Mouse (Mus musculus) liver, embryonic 11.5 days (tissue): ENCODE measurements around the gene Cyp27b1. TPM values are rescaled to one million over a fixed set of nuclear protein-coding genes. Genes with fewer than 3 reads are reported as not detected.

Source experiments
- ATAC-seq: fragments of 200-750 bp; cut with Nextera tagmentation; replicated peaks from 2 replicates; pipeline ENCODE4 v1.8.0; 2017; ENCODE audit warnings: moderate number of reproducible peaks, mild to moderate bottlenecking, moderate TSS enrichment, moderate library complexity; ENCODE audit not compliant: low FRiP score
- DNase-seq: peaks from one replicate; pipeline ENCODE4 v3.0.0-alpha.2; 2017; ENCODE audit warnings: low spot score
- H3K27ac ChIP-seq: fragments of 300-500 bp; sonication (generic); 2 replicates; pipeline ENCODE4 v1.5.1; 2014; ENCODE audit warnings: mild to moderate bottlenecking, low read depth, low read length, control low read depth
- H3K27me3 ChIP-seq: fragments of 300-500 bp; sonication (generic); replicated peaks from 2 replicates; pipeline ENCODE4 v1.6.1; 2014; ENCODE audit warnings: low read length, mixed read lengths; ENCODE audit not compliant: control insufficient read depth, insufficient read depth
- H3K36me3 ChIP-seq: fragments of 300-500 bp; sonication (generic); 2 replicates; pipeline ENCODE4 v1.6.1; 2014; ENCODE audit warnings: mild to moderate bottlenecking, low read length, moderate library complexity, mixed read lengths; ENCODE audit not compliant: control insufficient read depth, insufficient read depth
- H3K4me1 ChIP-seq: fragments of 300-500 bp; sonication (generic); replicated peaks from 2 replicates; pipeline ENCODE4 v1.6.1; 2014; ENCODE audit warnings: low read length, mixed read lengths; ENCODE audit not compliant: control insufficient read depth, insufficient read depth
- H3K4me2 ChIP-seq: fragments of 300-500 bp; sonication (generic); 2 replicates; pipeline ENCODE4 v1.6.1; 2014; ENCODE audit warnings: mild to moderate bottlenecking, control low read depth, moderate library complexity
- H3K4me3 ChIP-seq: fragments of 300-500 bp; sonication (generic); 2 replicates; pipeline ENCODE4 v1.5.1; 2014; ENCODE audit warnings: low read depth, low read length, control low read depth
- H3K9ac ChIP-seq: fragments of 300-500 bp; sonication (generic); 2 replicates; pipeline ENCODE4 v1.6.1; 2014; ENCODE audit warnings: low read depth, low read length, control low read depth
- H3K9me3 ChIP-seq: fragments of 300-500 bp; sonication (generic); 2 replicates; pipeline ENCODE4 v1.6.1; 2016; ENCODE audit warnings: low read length, inconsistent platforms, mixed read lengths; ENCODE audit not compliant: control insufficient read depth
- WGBS: fragments of 180-500 bp; shearing (Covaris S2); extraction: QIAGEN DNeasy Blood & Tissue Kit; methylation state at CpG from one replicate; pipeline ENCODE4 v1.1.7; 2014; 5-methylcytosine and 5-hydroxymethylcytosine counted together
- polyA plus RNA-seq: library from polyadenylated mRNA; unstranded; fragments of >200 nt; fragmentation: Nextera tagmentation; extraction: Ambion mirVana; gene quantifications from 2 replicates; pipeline ENCODE4 v1.2.1, GENCODE M21; 2014

The Cyp27b1 gene
- polyA plus RNA-seq, 1 experiment from 2014 or later: not detected

DNA sequence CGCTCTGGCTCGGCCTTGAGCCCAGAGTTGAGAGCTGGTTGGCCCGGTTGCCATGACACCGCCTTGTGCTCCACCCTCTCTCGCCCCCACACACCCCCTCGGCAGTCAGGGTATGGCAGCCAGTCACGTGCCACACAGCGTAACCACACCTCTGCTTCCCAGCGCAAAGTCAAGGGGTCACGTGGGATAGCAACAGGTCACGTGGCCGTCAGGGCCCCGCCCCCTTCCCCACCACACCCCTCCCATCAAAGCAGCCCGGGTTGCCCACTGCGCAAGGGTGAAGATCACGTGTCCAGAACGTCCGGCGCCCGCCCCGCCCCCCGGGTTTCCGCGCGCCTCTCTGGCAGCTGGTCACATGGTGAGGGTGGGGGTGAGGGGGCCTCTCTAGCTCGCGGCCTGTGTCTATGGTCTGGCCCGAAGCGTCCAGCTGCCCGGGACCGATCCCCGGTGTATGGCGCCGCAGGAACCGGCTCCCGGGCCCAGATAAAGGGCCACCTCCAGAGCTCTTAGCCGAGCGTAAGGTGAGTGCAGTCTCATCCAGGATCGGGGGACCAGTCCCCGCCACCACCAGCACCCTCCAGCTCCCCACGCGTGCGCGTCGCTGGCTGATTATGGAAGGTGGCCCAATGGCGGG lies 15.3 kb downstream of the Cyp27b1 start, which contains the start of gene Cdk4:
TSS of gene Cdk4 (plus strand) at position 296 of the 634 bp plus-strand sequence.
- Histone ChIP-seq H3K36me3 (peaks cover 34% of the 10 kb centered on the region), H3K4me1 (peaks cover 30% of the 10 kb centered on the region), H3K27me3 (peaks cover 35% of the 10 kb centered on the region), H3K9me3 (no peaks in the 10 kb centered on the region), H3K4me3 (peak within 1 kb of the TSS; percentile 87), H3K27ac (peak within 1 kb of the TSS; percentile 86), H3K4me2 (peak within 1 kb of the TSS; percentile 86), H3K9ac (peak within 1 kb of the TSS; percentile 98)
- peak; percentile 90 for ATAC-seq
- WGBS: under 1% methylated on average over 45 of the region's 46 CpGs
- DNase-seq: peak; percentile 100

DNA sequence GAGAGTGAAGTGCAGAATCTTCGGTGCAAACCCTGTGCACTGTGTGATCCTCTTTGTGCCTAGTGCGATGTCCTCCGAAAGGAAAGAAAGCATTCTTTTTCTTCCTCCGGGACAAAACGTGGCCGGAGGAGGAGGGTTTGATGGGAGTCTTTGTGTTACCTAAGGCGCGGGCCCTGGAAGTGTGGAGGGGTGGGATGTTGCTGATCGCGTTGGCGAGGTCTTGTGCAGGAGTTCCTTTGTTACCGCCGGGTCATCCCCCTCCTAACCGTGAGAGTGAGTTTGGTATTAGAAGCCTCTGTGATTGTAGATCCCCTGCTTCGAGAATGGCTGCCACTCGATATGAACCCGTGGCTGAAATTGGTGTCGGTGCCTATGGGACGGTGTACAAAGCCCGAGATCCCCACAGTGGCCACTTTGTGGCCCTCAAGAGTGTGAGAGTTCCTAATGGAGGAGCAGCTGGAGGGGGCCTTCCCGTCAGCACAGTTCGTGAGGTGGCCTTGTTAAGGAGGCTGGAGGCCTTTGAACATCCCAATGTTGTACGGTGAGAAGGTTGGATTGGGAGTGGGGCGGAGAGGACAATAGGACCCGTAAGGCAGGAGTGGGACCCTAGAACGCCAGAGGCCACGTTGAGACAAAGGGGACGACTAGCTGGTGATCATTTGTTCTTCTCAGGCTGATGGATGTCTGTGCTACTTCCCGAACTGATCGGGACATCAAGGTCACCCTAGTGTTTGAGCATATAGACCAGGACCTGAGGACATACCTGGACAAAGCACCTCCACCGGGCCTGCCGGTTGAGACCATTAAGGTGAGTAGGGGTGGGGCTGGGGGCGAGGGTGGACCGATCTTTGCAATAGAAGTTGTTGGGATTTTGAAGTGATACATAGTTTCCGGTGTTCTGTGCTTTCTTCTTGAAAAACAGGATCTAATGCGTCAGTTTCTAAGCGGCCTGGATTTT lies 16.1 kb downstream of the Cyp27b1 start:
- no peaks in the 10 kb centered on the region for H3K9me3 ChIP-seq

DNA sequence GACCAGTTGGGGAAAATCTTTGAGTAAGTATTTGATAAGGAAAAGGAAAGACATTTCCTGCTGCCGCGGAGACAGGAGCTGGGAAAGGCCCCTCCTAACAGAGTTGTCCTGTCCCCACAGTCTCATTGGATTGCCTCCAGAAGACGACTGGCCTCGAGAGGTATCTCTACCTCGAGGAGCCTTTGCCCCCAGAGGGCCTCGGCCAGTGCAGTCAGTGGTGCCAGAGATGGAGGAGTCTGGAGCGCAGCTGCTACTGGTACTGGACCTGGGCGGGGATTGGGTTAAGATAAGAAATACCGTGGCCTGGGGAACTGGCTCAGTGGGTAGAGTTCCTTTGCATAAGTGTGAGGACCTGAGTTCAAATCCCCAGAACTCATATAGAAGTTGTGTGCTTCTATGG lies 17.9 kb downstream of the Cyp27b1 start:
- Histone ChIP-seq H3K9ac (no peak overlapping the region; the same call in 1 of the 2 replicates), H3K36me3 (peaks cover 34% of the 10 kb centered on the region), H3K4me2 (peak overlapping the region; percentile 15; the same call in 1 of the 2 replicates), H3K27ac (no peak overlapping the region), H3K4me1 (peaks cover 32% of the 10 kb centered on the region), H3K9me3 (no peaks in the 10 kb centered on the region), H3K27me3 (peaks cover 9% of the 10 kb centered on the region), H3K4me3 (peak overlapping the region; percentile 87; the same call in 1 of the 2 replicates)
- DNase-seq (no peak), ATAC-seq (no peak)
- WGBS: 56% methylated on average over 9 of the region's 9 CpGs

More for the DNA sequence above, 16.1 kb downstream of the Cyp27b1 start:
- 11% methylated on average over 37 of the region's 37 CpGs for WGBS
- peaks cover 27% of the 10 kb centered on the region for H3K27me3 ChIP-seq
- no peak for DNase-seq
- peaks cover 31% of the 10 kb centered on the region for H3K4me1 ChIP-seq
- peak overlapping the region; percentile 86 for H3K27ac ChIP-seq
- peak overlapping the region; percentile 98 for H3K9ac ChIP-seq
- no peak for ATAC-seq
- peak overlapping the region; percentile 86 for H3K4me2 ChIP-seq
- peaks cover 34% of the 10 kb centered on the region for H3K36me3 ChIP-seq
- peak overlapping the region; percentile 87 for H3K4me3 ChIP-seq

DNA sequence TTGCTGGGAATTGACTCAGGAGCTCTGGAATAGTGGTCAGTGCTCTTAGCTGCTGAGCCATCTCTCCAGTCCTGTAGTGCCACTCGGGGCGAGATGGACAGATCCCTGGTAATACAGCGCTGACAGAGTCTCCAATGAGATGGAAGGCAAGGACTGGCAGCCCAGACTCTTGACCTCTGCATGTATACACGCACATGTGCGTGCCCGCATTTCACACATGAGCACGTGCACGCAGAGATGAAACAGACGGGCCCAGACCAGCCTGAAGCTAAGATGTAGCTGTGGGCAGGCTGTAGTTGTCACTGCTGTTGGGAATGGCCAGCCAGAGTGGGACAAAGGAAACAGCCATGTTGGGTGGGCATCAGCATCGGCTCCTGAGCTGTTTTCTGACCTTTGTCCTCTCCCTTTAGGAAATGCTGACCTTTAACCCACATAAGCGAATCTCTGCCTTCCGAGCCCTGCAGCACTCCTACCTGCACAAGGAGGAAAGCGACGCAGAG lies 18.5 kb downstream of the Cyp27b1 start:
- no peaks in the 10 kb centered on the region for H3K9me3 ChIP-seq
- peaks cover 35% of the 10 kb centered on the region for H3K4me1 ChIP-seq
- H3K9ac ChIP-seq: no peak overlapping the region
- WGBS: 86% methylated on average over 14 of the region's 14 CpGs
- DNase-seq: no peak
- peaks cover 3% of the 10 kb centered on the region; the same call in 1 of the 2 replicates for H3K27me3 ChIP-seq
- H3K4me2 ChIP-seq: no peak overlapping the region
- H3K27ac ChIP-seq: peak overlapping the region; percentile 11; the same call in 1 of the 2 replicates
- H3K36me3 ChIP-seq: peaks cover 34% of the 10 kb centered on the region
- H3K4me3 ChIP-seq: no peak overlapping the region
- no peak for ATAC-seq

DNA sequence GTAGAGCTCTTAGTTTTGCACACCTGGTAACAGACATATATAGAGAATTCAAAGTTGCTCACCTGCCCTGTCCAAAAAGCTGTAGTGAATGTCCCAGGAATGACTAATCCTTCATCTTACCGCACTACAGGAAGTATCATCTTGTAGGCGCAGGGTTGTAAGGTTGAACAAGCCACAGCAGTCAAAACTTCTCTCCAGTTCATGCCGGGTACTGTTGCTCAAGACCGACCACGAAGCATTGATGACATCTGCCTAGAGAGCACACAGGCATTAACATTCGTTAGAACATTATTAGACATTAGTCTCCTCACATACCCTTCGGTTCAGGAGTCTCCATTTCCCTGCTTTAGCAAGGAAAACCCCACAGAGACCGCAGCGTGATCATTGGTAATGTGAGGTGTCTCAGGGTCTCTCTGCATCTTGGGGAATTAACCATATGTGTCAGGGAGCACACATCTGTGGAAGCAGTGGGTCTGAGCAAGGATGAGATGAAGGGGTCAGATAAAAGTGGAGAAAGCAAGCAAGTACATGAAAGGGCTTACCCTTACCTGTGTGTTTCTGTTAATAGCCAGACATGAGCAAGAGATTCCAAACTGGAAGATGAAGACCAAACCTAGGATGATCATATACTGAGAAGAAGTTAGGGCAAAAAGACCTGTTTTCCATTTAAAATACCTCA lies 20.4 kb downstream of the Cyp27b1 start:
- Histone ChIP-seq H3K4me1 (peaks cover 35% of the 10 kb centered on the region), H3K36me3 (peaks cover 34% of the 10 kb centered on the region), H3K9ac (peak overlapping the region; percentile 77), H3K27ac (peak overlapping the region; percentile 79), H3K4me3 (peak overlapping the region; percentile 80), H3K27me3 (no peaks in the 10 kb centered on the region), H3K9me3 (no peaks in the 10 kb centered on the region), H3K4me2 (peak overlapping the region; percentile 96)
- no peak for ATAC-seq
- DNase-seq: no peak
- 58% methylated on average over 9 of the region's 9 CpGs for WGBS

DNA sequence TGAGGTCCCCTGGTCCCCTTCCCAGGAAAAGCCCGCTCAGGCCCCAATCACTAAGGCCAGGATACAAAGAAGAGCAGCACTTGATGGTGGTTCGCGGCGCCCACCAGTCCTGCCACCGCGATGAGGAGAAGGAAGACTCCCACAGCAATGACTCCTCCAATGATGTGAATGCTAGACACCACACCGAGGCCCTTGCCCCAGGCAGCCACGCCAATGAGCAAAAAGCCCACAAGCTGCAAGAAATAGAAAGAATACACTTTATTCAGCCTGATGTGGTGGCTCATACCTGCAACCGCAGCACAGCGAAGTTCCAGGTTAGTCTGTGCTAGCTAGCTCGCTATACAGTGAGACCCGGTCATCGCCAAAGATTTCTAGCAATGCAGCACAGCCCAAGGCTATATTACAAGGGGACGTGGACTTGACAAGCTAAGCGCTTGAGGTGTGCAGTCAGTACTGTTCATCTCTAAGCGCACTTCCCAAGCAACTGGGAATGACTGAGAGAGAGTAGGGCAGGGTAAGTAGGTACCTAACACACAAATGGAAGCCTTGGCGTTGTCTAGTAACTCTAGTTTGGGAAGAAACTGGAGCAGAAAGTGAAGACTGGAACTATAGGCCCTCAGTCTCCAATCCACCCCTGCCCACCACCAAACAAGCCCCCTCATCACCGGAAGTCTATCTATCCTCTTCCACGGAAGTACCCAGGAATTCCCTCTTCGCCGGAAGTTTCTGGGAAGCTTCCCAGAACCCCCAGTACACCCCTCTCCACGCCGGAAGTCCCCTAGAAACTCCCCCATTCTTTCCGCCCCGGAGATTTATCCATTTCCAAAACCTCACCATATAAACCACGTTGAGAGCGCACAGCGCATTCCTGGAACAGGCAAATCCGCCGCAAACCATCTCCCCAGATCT lies 21.5 kb downstream of the Cyp27b1 start:
- peak overlapping the region; percentile 79 for H3K27ac ChIP-seq
- H3K27me3 ChIP-seq: no peaks in the 10 kb centered on the region
- H3K9me3 ChIP-seq: no peaks in the 10 kb centered on the region
- peaks cover 34% of the 10 kb centered on the region for H3K4me1 ChIP-seq
- peak; percentile 25 for ATAC-seq
- peaks cover 34% of the 10 kb centered on the region for H3K36me3 ChIP-seq
- DNase-seq: no peak
- 6% methylated on average over 30 of the region's 30 CpGs for WGBS
- H3K9ac ChIP-seq: peak overlapping the region; percentile 77
- peak overlapping the region; percentile 96 for H3K4me2 ChIP-seq
- peak overlapping the region; percentile 80 for H3K4me3 ChIP-seq

DNA sequence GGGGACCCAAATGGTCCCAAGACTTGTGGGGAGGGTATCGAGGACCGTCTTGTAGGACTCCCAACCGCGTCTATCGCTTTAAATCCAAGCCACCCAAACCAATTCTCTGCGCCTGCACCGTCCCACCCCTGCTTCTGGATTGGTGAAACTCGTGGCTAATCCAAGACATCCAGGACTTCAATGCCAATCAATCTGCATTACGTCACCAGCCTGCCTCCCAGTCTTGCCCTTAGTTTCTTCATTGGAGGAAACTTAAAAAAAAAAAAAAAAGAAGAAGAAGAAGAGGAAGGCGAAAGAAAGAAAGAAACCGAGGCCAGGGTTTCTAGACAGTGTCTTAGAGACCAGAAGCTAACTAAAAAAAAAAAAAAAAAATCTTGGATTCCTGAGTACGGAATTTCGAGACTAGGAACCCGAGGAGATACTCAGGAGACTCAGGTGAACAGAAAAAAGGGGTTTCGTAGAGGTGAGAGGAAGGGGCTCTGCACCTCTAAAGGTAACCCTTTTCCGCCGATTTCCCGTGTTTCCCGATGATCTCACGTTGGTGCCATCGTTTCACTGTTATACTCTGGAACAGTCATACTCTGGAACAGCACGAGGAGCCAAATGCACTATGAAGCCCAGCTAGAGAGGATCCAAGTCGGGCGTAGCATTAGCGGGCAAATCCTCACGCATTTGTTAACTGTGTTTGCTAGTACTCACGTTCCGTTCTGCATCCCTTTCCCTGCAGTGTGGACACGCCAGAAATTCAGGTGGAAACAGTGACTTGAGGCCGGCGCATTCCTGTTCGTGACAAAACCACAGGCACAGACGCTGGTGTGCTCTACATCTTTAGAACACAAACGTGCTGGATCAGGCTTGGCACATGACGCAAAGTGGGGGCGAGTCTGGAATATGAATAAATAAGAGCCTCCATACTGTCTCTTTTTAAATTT lies 22.4 kb downstream of the Cyp27b1 start, which contains the start of gene Tspan31:
TSS of gene Tspan31 (minus strand) at position 75 of the 932 bp plus-strand sequence.
- H3K4me1 ChIP-seq: peaks cover 25% of the 10 kb centered on the region
- peak; percentile 88 for ATAC-seq
- 2% methylated on average over 36 of the region's 36 CpGs for WGBS
- peak; percentile 81 for DNase-seq
- H3K27ac ChIP-seq: peak within 1 kb of the TSS; percentile 79
- H3K4me3 ChIP-seq: peak within 1 kb of the TSS; percentile 80
- H3K4me2 ChIP-seq: peak within 1 kb of the TSS; percentile 96
- H3K36me3 ChIP-seq: peaks cover 25% of the 10 kb centered on the region
- no peaks in the 10 kb centered on the region for H3K9me3 ChIP-seq
- no peaks in the 10 kb centered on the region for H3K27me3 ChIP-seq
- peak within 1 kb of the TSS; percentile 77 for H3K9ac ChIP-seq
